Mouse (Mus musculus) spleen, embryonic (tissue): Measurements from ENCODE around the gene Tgfbr3.

Experiments
- CTCF ChIA-PET: fragments of 350-600 bp; sonication (Branson Sonifier 250); formaldehyde crosslinking; loops from one replicate; lab custom pipeline; 2022; lab: Charles Lee

Tgfbr3 gene

GRCm38 (mm10) chr5:107213373-107214132 is 75.9 kb downstream of the Tgfbr3 start:
- CTCF ChIA-PET: no interaction called here

- CTCF ChIA-PET: no interaction called here
Observed at GRCm38 (mm10) chr5:107211830-107212370, 77.5 kb downstream of the Tgfbr3 start.

DNA sequence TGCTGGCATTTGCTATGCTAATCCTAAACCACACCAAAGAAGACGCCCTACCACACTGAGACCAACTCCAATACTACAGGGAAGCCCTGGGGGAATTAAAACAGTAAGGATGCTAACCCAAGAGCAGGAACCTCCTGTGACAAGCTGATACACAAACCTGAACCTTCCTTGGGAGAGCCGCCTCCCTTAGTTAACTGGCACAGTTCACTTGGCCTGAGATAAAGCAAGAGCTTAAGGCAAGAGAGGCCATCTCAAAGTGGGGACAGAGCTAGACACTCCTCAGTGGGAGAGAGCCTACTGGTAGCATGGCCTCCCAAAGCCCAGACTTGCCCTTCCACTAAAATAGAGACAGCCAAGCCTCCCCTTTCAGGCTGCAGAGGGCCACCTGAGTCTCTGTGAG is 79.4 kb downstream of the Tgfbr3 start:
- CTCF ChIA-PET: no interaction called here

- CTCF ChIA-PET: no interaction called here
Observed at GRCm38 (mm10) chr5:107207911-107208310, 81.5 kb downstream of the Tgfbr3 start.

GRCm38 (mm10) chr5:107204306-107204705 is 85.1 kb downstream of the Tgfbr3 start:
- CTCF ChIA-PET: no interaction called here

GRCm38 (mm10) chr5:107202801-107203559 is 86.4 kb downstream of the Tgfbr3 start:
- CTCF ChIA-PET: no interaction called here

GRCm38 (mm10) chr5:107201509-107202182 is 87.8 kb downstream of the Tgfbr3 start:
- CTCF ChIA-PET: no interaction called here

DNA sequence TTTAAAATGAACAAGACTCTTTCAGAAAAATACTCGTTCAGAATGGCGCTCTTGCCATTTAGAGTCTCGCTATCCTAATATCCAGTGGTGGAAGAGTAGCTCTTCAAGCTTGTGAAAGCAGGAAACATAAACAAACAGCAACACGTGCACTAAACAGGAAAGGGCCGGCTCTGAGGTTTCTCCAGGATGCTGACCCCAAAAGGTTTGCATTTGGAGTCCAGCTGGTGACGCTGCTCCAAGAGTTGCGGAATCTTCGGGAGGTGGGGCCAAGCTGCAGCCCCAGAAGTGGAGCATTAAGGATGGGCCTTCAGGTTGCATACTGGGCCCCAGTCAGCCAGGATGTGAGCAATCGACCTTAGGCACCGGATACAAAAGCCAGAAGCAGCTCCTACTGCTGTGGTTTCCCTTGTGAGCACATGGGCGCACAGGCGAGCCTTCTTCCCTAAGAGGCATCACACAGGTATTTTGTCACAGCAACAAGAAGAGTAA is 88.5 kb downstream of the Tgfbr3 start:
- CTCF ChIA-PET: no interaction called here

GRCm38 (mm10) chr5:107200221-107200635 is 89.2 kb downstream of the Tgfbr3 start:
- CTCF ChIA-PET: no interaction called here

DNA sequence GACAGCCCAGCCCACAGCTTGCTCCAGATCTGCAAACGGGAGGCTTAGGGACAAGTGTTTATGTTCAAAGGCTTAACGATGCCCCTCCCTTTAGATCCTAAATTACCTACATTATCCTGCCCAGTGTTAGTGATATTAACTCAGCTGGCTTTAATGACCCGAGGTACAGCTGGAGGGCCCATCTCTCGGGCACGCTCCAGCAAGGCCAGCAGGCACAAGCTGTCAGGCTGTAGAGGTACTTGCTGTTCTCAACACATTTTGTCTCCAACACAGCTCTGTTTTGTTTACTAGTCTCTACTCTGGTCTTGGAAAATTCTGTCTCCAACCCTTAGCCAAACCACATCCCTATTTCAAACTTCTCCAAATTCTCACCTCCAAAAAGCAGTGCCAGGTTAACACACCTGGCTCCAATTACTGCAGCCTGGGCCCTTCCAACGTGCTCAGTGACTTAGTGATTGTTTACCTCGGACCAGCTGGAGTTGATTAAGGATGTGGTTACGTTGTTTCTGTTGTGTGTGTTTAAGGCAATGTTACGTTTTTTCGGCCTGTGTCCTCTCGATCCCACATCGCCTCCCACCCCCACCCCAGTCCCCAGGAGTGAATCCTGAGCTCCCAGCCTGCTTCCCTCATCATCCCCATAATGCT is 93.6 kb downstream of the Tgfbr3 start:
- CTCF ChIA-PET: no interaction called here

DNA sequence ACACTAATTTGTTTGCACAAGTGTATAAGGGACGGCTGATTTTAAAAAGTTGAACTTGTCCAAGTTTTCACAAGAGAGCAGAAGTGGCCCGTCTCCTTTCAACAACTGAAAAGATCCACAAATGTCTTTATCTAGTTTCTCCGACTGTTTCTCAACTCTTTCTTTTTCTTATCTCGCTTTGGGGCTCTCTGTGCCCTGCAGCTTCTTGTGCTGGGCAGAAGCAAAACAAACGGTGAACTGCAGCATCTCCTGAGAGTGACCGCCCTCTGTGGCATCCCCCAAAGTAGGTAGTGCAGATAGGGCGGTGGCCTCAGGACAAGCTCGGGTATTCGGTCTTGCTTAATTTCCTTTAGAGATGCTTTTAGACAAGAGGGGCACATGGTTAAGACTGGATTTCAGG is 96.3 kb downstream of the Tgfbr3 start:
- CTCF ChIA-PET: interaction anchor here (0.6 kb wide), 1 partner anchor 469 kb away, joined by 6 read pairs; no protein-coding TSS in a partner anchor

GRCm38 (mm10) chr5:107192372-107192771 is 97.1 kb downstream of the Tgfbr3 start:
- CTCF ChIA-PET: no interaction called here

GRCm38 (mm10) chr5:107188551-107188950 is 100.9 kb downstream of the Tgfbr3 start:
- CTCF ChIA-PET: no interaction called here

DNA sequence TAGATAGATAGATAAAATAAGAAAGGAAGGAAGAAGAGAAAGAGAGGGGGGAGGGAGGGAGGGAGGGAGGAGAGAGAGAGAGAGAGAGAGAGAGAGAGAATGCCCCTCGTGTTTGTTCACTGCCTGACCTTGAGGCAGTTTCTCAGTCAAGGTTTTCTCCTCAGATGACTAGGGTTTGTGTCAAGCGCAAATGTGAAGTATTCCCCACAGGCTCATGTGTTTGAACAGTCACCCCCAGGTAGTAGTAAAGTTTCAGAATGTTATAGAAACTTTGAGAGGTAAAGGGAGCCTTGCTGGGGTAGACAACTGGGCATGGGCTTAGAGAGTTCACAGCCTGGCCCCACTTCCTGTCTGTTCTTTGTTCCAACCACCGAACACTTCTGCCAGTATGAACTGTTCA is 103.2 kb downstream of the Tgfbr3 start:
- CTCF ChIA-PET: interaction anchor here (0.6 kb wide), 1 partner anchor 619 kb away, joined by 4 read pairs; no protein-coding TSS in a partner anchor

GRCm38 (mm10) chr5:107184158-107184883 is 105.1 kb downstream of the Tgfbr3 start:
- CTCF ChIA-PET: no interaction called here

DNA sequence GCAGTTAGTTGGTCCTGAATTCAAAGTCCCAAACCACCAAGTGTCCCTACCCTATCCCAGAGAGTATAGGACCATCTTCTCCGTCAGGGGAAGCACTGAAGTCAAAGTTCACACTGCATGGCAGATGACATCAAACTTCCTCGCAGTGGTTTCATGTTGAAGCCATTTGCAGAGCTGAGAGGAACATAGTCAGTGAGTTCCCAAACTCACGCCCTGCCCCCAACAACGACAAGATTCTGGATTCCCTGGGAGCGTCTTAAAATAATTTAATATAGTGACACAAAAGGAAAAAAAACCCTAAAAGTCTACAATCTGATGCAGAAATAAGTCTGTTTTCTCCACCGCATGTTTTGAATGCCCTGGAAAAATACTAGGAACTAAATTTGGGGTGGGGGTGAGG is 105.9 kb downstream of the Tgfbr3 start:
- CTCF ChIA-PET: no interaction called here

DNA sequence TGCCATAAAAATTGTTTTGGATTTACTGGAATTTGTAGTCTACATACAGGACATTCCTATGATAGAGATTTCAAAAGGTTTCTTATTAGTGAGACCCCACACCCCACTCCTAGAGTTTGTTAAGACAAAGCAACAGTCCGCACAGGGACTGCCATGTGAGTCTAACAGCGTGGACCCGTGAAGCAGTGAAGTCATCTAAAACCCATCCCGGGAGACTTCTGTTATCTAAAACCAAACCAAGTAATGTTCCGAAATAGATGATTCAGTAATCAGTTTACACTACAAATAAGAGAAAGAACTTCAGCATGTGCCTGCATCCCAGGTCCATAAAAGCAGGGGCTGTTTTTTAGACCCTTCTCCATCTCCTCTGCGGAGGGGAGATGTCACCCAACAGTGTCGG is 106.7 kb downstream of the Tgfbr3 start:
- CTCF ChIA-PET: no interaction called here

- CTCF ChIA-PET: no interaction called here
Observed at GRCm38 (mm10) chr5:107181820-107182219, 107.6 kb downstream of the Tgfbr3 start.

- CTCF ChIA-PET: no interaction called here
Observed at GRCm38 (mm10) chr5:107179194-107179593, 110.2 kb downstream of the Tgfbr3 start.

- CTCF ChIA-PET: interaction anchor here (0.7 kb wide), 1 partner anchor 19 kb away, joined by 3 read pairs; no protein-coding TSS in a partner anchor
Observed at GRCm38 (mm10) chr5:107177791-107178190, 111.6 kb downstream of the Tgfbr3 start.

DNA sequence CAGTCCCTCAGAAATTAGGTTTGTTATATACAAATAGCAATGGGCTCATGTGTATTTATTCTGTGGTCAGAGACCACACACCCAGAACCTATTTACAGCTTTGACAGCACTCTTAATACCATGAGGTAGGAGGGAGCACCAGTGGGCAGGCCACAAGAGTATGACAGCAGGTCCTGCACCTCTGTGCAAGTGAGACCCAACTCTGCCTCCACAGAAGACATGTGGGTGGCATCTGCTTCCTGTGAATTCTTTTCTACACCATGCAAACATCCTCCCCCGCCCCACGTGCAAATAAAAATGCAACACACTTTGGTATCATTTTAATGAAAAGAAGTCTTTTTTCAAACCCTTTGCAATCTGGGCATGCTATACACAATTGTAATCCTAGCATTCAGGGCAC is 112.2 kb downstream of the Tgfbr3 start:
- CTCF ChIA-PET: no interaction called here
